Mouse (Mus musculus) right cerebral cortex, postnatal 25 days (tissue): Measurements from ENCODE around the gene U2af2.
"Not testable (repeated sequence)": the region's sequence is repeated elsewhere in the genome, so short reads cannot be mapped to it uniquely, and the experiment has no call there.

Experiments used
- DNase-seq: peaks from one replicate; pipeline ENCODE4 v3.0.0; 2022

The U2af2 gene

DNA sequence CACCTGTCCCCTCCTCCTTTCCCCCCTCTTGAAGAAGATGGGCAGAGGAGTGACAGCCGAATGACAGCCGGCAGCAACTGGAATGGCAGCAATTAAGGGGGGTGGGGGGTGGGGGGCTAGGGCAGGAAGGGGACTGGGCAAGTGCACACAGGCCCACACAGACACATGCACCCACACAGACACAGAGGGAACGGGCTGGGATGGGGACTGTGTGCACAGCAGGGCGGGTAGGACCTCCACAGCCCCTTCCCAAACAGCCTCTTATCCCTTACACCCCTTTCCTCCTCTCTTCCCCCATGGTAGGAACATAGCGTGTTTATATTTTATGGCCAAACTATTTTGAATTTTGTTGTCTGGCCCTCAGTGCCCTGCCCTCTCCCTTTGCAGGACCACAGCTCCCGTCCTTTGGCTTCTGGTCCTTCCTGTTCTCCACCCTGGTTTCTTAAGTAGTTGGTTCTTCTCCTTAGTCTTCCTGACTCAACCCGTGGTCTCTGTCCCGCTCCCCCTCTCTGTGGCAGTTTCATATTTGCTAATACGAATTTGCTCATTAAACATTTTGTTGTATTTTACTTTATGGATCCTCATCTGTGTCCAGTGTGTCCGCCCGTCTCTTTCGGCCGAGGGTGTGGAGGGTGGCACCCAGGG is 17.5 kb downstream of the U2af2 start:
- DNase-seq, result not testable (repeated sequence)

DNA sequence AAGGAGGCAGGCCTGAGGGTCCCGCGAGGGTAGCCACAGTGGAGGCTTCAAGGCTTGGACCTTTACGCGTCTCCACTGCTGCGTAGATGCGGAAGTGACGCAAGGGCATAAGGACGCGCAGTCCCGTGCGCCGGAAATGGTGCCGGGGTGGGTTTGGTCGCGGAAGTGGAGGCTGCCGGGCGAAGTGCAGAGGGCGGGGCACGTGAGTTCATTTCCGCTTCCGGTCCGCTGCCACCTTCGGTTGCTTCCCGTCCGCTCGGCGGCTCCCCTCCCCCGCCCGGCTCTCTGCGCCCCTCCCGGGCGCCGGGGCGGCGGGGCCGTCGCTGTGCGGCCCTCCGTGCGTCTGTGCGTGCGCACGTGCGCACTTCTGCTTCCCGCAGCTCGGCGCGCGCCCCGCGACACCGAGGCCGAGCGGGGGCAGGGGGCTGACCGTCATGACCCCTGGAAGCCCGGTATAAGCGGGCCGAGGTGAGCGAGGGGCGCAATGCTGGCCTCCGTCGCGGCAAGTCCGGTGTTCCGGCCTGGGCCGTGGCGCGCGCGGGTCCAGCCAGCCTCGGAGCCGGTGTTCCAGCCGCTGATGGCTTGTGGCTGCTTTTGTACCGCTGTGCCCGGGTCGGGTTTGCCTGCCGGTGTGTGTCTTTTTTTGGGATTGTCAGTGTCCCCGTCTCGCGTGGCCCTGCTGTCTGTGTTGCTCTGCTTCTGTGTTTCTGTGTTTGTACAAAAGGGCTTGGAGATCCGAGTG is 18.2 kb downstream of the U2af2 start, which contains the start of gene Epn1:
TSS of gene Epn1 (plus strand) at position 226 of the 742 bp plus-strand sequence.
- peak; percentile 98 for DNase-seq

GRCm38 (mm10) chr7:5080815-5081214 is 18.9 kb downstream of the U2af2 start:
- no peak for DNase-seq

- no peak for DNase-seq
These were observed 19.3 kb downstream of the U2af2 start for GRCm38 (mm10) chr7:5081241-5081640.

DNA sequence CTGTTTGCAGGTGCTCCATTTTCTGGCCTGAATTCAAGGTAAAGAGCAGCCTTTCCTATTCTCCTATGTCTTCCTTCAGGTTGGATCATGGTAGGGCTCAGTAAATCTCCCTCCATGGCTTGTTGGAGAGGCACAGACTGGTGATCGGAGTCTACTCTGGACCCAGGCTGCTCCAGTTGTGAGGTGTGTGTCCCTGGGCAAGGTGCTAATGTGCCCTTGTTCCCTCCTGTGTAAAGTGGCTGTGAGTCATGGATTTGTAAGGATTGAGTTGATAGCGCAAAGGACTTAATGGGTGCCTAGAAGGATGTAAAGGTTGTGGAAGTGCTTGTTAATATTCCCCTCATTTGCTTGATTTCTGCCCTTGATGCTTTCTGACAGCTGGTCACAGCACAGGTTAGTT is 20.0 kb downstream of the U2af2 start:
- DNase-seq, result no peak

DNA sequence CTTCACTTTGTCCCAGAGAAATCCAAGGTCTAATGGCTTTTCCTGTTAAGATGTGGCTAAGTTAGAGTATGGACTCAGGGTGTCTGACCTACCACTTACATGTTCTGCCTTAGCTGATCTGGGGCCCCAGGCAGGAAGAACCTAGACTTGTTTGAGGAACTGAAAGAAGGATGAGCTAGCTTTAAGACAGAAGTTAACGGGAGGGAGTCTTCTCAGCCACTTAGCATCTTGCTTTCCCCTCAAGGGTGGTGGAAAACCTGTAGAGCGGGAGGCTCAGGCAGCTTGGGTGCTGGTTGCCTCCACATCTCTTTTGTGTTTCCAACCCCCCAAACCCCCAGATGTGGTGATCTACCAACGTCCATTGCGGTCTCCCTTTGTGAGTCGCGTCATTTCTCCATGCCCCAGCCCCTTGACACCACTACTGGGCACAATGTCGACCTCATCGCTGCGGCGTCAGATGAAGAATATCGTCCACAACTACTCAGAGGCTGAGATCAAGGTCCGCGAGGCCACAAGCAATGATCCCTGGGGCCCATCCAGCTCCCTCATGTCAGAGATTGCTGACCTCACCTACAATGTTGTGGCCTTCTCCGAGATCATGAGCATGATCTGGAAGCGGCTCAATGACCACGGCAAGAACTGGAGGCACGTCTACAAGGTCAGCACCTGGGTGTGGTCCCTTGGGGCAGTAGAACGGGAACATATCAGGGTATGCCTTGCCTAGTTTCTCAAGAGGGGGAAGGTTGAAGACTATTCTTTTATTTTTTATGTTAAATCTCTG is 21.6 kb downstream of the U2af2 start:
- no peak for DNase-seq

DNA sequence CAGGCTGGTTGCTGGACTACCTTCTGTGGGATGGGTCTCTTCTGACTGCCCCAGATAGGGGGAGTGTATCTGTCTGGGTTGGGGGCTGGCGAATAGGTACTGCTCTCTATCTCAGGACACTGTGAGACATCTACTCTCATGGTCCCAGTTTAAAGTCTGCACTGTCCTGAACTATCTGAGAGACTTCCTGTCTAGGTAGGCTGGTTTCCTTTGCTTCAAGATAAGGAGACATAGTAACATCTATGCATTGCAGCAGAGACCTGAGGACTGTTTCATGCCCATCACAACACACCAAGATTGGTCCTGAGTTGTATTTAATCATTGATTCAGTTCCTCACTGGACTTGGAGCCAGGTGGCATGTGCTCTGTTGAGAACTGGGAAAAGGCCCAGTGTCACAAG is 23.6 kb downstream of the U2af2 start:
- no peak for DNase-seq

DNA sequence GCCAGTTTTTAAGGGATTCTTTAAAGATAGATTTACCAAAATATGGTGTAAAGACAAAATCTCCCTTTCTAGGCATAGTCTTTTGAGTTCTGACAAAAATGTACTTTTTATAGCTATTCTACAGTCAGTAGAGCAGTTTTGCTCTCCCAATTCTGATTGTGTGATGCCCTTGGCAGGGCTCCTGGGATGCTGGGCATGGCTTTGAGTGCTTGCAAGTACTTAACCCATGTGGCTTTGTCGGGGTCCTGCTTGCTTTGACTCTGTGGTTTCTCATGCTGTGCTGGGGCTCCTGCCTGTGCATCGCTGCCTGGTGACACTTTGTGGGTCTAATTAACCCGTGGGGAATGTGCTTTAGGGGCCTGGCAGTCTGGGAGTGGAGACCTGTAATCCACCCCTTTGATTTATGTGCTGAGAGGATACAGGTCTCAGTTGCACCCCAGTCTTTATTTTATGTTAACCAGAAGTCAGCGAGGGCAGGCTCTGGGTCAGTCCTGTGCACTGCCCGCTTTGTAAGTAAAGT is 25.0 kb downstream of the U2af2 start:
- no peak for DNase-seq

DNA sequence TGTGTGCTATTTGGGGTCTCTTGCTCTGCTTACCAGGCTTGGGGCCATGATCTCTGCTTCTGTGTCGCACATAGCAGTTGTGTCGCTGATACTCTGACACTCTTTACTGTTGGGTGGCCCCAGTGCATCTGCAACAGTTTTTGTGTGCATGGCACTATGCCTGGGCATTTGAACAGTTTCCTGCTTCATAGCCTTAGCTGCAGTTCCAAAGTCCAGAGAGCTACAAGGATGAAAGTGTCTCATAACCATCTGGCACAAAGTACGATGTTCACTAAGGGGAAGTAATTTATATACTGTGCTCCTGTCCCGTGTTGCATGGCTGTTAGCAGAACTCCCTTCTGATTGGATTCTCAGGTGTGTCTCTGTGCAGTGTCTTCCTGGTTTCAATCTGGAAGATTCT is 25.9 kb downstream of the U2af2 start:
- DNase-seq, result no peak

DNA sequence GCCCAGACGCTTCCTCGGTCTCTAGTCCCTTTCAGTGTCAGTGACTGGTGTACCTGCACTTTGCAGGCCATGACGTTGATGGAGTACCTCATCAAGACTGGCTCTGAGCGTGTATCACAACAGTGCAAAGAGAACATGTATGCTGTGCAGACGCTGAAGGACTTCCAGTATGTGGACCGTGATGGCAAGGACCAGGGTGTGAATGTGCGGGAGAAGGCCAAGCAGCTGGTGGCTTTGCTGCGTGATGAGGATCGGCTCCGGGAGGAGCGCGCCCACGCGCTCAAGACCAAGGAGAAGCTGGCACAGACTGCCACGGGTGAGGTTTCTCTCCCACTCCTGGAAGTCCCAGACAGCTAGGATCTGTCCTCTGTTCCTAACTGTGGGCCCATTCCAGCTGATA is 27.9 kb downstream of the U2af2 start:
- peak; percentile 44 for DNase-seq

GRCm38 (mm10) chr7:5091008-5091728 is 29.2 kb downstream of the U2af2 start:
- peak; percentile 42 for DNase-seq

DNA sequence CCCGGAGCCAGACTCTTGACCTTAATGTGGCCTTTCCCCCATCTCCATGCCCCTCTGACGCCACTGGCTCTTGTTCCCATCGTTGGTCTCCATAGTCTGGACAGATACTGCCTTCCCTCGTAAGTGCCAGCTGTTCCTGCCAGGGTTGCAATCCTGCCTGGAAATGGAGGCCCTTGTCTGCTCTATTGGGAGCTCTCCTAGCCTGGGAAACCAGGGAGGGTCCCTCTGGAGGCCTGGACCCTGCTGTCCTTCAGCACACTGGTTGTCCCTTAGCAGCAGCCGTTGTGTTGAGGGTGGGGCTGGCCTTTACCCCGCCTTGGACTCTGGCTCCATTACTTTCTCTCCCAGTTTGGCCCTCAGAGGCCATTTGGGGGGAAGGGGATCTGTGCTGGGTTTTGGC is 30.4 kb downstream of the U2af2 start:
- DNase-seq, result no peak

- no peak for DNase-seq
These were observed 31.0 kb downstream of the U2af2 start for GRCm38 (mm10) chr7:5092831-5093510.

GRCm38 (mm10) chr7:5098769-5099168 is 36.8 kb downstream of the U2af2 start:
- no peak for DNase-seq

DNA sequence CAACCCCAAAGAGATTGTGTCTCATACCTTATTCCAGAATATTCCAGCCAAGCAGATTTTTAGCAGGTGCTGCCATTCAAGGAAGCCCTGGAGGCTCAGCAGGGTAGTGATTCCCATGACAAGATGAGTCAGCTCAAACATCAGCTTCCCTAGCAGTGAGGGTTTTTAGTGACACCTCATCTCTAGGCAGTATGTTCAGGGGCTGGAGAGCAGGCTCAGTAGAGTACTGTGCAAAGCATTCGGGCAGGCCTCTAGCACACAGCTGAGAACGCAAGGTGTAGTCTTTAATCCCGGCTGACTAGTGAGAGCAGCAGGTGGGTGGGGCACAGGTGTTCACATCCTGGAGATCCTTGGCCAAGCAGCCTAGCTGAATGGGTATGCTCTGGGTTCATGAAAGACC is 37.9 kb downstream of the U2af2 start:
- no peak for DNase-seq

DNA sequence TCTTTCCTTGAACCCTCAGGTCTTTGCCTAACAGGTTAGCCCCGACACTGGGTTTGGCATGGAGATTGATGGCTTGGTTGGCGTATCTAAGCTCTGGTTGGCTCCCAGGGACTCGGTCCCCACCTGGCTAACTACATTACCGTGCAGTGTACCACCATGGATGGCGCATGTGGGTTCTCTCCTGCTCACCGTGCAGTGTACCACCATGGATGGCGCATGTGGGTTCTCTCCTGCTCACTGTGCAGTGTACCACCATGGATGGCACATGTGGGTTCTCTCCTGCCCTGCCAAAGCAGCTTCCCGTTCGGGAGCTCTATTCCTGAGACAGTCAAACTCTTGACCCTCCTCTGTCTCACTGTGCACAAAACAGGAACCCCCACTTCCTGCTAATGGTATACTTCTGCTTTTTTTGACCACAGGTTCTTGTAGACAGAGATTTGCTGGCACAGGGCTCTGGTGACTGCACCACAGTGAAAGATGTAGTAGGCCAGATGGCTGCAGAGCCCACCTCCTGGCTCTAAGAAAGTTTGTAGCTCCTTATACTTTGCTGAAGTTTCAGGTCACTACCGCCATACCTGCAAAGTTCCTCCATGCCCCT is 39.2 kb downstream of the U2af2 start:
- no peak for DNase-seq

DNA sequence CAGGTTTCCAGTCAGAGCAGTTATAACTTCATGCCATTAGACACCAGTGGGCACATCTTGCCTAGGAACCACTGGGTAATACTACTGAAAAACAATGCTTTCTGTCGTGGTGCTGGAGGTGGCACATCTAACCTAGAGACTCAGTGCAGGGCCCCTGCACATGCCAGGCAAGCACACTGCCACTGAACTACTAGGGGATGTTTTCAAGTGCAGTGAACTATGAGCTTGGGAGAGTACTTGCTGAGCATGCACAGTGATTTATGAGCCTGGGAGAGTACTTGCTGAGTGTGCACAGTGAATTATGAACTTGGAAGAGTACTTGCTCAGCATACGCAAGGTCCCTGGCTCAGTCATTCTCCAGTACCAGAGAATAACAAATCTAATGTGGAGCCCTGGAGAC is 40.6 kb downstream of the U2af2 start:
- no peak for DNase-seq

DNA sequence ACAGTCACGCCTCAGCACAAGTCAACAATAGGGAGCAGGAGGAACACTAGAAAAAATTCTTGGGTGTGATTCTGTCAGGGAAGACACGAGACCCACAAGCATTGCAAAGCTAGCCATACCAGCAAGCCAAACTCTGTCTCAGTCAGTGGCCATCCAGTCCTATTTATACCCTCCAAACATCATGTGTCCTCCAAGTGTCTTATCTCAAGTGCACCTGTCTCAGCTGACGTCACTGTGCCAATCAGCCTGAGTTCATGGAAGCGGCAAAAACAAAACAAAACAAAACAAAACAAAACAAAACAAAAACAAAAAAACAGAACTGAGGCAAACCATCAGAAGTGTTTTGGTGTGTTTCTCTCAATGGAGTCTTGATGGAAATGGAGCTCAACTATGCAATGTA is 46.3 kb downstream of the U2af2 start:
- DNase-seq, result no peak

GRCm38 (mm10) chr7:5109301-5109700 is 47.4 kb downstream of the U2af2 start:
- no peak for DNase-seq

GRCm38 (mm10) chr7:5112701-5113100 is 50.8 kb downstream of the U2af2 start:
- no peak for DNase-seq

DNA sequence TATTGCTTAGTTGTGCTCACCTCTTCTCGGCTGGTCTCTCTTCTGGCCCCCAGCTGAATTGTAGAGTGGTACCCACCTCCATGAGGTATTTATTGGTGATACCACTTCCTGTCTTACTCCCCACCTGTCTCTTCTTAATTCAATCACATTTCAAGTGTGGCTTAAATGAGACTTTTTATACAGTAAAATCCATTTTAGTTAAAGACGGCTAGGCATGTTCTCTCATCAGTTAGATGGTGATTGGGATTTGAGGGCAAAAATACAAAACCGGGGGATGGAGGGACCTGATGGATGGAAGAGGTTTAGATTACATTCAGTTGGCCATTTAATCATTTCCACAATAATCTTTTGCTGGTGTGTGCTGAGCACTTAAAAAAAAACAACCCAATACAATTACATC is 54.9 kb downstream of the U2af2 start, which contains the start of gene Rfpl4:
TSS of gene Rfpl4 (minus strand) at position 101 of the 400 bp plus-strand sequence.
- DNase-seq, result no peak

DNA sequence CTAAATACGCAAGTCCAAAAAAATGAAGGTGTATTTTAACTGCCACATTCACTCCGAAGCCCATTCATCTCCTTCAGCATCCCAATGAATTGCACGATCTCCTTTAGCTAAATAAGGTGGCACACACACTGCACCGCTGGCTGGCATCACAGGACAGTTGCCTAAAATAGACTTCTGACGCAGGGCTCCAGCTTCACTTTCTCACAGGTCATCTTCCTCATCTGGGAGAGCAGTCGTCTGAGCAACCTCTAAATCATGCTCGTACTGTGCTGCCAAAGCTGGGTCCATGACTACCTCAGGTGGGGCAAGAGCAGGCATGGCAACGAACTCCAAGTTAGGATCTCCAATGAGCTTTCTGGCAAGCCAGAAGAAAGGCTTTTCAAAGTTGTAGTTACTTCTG is 63.1 kb downstream of the U2af2 start:
- no peak for DNase-seq
